Mouse (Mus musculus) Muller cell, postnatal 12 days (primary cell): Measurements from ENCODE around the gene Slc22a13.
"Not testable (repeated sequence)": the region's sequence is repeated elsewhere in the genome, so short reads cannot be mapped to it uniquely, and the experiment has no call there.

Experiments
- DNase-seq: peaks from one replicate; pipeline ENCODE4 v3.0.0-alpha.2; 2015; ENCODE audit errors: inconsistent ontology term

The Slc22a13 gene

GRCm38 (mm10) chr9:119208998-119209397 is at the start of gene Slc22a13:
TSS of gene Slc22a13 (minus strand) at chr9:119209098.
- no peak for DNase-seq

DNA sequence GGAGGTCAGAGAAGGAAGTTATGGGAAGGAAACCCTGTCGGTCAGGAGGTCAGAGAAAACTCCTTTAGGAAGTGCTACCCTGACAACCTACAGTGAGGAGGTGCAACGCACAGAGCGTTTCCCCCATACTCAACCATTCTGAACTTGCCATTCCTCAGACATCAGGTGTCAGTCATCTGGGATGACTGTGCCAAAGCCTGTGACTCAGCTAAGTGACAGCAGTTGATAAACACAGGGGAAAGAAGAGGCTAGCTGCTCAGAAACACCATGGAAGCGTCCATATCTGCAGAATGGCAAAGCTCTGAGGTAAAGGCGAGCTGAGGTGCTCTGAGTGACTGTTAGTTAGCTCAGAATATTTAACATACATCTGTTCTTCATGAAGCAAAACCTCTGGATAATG is 49.2 kb upstream of the Slc22a13 start:
- no peak for DNase-seq

- no peak for DNase-seq
Measured at GRCm38 (mm10) chr9:119256161-119256560, 47.3 kb upstream of the Slc22a13 start.

DNA sequence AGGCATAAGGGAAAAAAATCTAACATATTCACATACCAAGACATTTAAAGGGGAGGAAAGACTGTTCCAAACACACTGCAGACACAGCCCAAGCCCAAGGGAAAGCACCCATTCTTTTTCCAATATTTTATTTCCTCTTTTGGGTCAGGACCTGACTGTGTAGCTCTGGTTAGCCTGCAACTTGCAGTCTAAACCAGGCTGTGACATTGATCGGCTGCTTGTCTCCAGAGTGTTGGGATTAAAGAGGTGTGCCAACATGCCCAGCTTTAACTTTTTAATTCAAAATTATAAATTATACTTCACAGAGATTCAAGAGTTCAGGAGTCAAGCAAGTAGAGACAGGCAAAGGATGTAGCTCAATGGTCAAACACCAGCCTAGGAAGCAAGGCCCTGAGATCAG is 46.2 kb upstream of the Slc22a13 start:
- no peak for DNase-seq

- DNase-seq: no peak
Measured at GRCm38 (mm10) chr9:119254187-119254586, 45.3 kb upstream of the Slc22a13 start.

GRCm38 (mm10) chr9:119247996-119248395 is 39.1 kb upstream of the Slc22a13 start:
- no peak for DNase-seq

- DNase-seq: no peak
Measured at GRCm38 (mm10) chr9:119246826-119247225, 37.9 kb upstream of the Slc22a13 start.

DNA sequence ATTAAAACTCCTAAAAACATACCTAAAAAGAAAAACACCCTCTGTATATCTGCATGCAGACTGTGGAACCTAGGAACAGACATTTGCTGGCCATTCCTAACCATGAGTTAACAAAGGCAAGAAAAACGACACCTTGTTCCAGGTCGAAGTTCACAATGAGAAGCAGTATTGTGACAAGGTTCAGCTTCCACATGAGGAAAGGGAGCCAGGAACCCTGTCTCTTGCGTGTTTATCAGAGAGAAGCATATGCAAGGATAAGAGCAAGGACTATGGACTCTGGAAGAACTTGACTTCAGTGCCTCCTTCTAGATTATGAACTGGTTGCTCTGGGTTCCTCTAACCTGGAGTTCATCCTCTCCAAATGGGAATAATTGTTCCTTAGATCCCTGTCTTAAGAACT is 35.1 kb upstream of the Slc22a13 start:
- no peak for DNase-seq

DNA sequence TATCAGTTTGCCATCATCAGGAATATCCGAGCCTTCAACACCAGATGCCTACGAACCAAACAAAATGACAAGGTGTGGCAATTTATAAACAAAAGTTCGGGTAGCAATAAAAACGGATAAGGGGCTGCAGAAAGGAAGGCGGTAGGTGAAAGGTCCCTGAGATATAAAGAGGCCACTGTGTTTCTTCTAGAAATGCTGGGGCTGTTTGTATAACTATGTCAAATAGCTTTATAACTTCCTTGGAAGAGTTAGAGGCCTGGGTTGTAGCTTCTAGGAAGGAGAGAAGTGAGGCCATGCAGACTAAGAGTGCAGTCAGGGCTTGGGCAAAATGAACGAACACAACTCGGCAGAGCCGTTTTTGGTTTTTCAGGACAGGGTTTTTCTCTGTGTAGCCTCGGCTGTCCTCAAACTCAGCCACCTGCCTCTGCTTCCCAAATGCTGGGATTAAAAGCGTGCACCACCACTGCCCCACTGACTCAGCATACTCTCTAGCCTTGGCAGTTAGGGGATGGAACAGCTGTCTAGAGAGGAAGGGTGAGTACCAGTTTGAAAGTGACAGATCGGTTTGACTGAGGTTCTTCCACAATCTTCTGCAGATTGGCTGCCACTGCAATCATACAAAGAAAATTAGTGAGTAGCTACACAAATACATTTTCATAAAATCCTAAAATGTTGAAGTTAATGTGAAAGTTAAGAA is 32.4 kb upstream of the Slc22a13 start:
- DNase-seq: no peak

GRCm38 (mm10) chr9:119240286-119240997 is 31.5 kb upstream of the Slc22a13 start:
- no peak for DNase-seq

DNA sequence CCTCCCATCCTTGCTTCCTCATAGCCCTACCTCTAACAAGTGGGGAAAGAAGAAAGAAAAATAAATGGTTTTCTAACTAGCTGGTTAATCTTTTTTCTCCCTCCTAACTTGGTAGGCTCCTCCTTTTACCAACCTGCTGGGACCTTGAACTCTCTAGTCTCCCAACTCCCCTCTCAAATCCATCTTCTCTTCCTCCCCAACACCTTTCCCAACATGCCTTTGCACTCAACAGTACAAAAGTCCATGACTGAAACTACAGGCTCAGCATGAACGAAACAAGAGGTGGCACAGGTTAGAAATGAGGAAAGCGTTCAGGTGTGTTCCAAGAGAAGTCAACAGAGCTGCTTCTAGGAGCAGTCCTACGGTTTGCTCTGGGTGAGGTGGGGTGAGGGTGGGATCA is 30.4 kb upstream of the Slc22a13 start:
- DNase-seq: no peak

GRCm38 (mm10) chr9:119238796-119239195 is 29.9 kb upstream of the Slc22a13 start:
- no peak for DNase-seq

DNA sequence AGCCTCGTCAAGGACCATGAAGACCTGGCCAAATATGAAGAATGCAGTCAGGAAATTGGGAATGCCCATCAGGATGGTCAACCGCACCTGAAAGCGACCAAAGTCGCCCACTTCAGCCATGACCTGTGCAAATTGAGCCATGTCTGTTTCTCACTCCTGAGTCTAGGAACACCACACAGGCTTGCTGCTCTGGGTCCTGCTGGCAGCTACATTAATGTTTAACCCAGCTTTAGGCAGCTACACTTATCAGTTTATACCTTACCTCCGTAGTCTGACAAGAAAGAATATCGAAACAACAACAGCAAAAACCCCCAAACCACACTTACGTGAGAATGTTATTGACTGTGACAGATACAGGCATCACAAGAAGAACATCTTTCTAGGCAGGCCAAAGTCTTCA is 22.7 kb upstream of the Slc22a13 start:
- no peak for DNase-seq

DNA sequence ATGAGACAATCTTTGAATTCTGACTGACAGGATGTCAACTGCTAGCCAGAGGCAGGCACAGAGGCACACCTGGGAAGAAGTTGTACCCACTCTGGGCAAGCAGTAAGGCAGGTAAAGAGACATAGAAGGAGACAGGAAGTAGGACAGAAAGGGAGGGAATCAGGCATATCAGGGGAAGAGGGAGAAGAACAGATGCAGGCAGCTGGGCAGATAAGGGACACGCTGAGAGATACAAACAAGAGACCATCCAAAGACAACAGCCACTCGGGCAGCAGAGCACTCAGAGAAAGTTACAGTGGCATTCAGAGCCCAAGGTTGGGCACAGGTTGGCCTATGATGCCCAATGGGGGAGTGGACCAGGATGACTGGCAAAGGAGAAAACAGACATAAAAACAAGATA is 21.9 kb upstream of the Slc22a13 start:
- no peak for DNase-seq

- no peak for DNase-seq
Measured at GRCm38 (mm10) chr9:119220249-119220648, 11.4 kb upstream of the Slc22a13 start.

DNA sequence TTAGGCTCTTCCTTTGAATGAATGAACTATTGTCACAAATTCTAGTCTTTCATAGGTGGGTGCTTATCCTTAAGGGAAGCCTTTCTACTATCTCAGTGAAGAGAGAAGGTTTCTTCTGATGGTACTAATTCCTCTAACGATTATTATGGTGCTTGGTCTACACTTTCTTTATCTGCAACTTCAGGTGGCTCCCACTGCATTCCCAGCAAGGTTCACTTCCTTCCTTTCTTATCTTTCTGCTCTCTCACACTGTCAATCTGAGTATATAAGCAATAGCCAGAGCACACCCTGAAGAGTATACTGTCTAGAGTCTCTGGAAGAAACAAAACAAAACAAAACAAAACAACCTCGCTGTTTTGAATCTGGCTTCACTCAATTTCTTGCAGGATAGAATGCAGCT is 10.8 kb upstream of the Slc22a13 start:
- DNase-seq: no peak

DNA sequence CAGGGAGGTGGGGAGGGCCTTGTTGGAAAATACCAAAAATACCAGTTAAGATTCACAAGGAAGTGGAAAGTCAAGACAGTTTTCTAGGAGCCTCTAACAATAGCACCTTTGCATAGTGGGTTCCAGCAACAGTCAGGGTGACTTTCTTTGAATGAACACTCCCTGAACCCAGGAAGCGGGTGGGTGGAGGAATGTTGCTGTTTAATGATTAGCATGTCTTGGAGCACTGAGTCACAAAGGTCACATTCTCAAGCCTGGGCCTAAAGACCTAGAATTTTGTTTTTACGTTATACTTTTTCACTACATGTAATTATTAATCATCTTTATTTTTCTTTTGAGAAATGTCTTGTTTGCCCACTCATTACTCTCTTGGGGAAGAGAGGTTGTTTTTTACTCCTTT is 6.4 kb upstream of the Slc22a13 start:
- DNase-seq: not testable (repeated sequence)

GRCm38 (mm10) chr9:119214601-119215000 is 5.7 kb upstream of the Slc22a13 start:
- DNase-seq: no peak

- no peak for DNase-seq
Measured at GRCm38 (mm10) chr9:119212996-119213395, 4.1 kb upstream of the Slc22a13 start.

DNA sequence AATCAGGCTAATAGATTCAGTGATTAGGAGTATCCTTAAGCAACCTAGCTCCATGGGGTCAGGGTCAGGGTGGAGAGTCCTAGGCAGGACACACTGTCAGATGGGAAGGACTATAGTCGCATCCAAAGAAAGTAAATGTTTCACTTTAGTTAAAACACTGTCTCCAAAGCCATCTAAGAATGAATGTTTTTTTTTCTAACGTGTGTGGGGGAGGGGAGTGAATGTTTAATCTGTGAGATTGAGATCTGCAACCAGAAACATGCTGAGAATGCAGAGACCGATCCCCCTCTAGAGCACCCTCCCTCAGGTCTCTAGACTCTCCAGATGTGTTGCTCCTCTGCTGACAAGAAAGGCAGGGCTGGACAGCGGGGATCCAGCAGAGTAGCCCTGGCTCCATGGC is 1.8 kb downstream of the Slc22a13 start:
- DNase-seq: no peak

DNA sequence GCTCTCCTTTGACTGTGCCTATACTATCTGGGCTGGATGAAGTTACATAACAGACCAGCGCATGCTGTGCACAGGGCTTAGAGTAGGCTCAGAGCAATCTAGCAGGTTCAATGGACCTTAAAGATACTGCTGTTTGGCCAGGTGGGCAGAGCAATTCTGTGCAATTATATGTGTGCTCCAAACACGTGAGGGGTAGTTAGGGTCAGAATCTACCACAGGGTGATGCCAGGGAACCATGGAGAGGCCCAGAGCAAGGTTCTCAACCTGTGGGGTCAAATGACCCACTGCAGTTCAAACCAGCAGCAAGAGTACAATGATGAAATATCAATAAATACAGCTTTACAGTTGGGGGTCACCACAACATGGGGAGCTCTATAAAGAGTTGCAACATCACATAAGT is 2.2 kb downstream of the Slc22a13 start:
- DNase-seq: no peak

DNA sequence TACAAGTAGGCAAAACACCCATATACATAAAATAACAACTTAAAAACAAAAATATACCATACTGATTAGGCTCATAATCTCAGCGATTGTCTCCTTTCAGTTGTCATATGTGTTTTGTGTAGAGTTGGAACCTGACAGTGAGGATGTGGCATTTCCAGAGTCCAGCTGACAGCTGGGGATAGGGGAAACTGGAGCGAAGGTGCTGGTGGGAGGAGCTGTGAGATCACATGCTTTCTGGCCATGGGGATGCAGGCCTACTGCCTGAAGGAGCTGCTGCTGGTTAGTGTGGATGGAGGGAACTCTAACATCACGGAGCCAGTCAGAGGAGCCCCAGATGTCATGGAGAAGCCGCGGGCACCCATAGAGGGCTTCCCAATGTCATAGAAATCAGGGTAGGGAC is 3.1 kb downstream of the Slc22a13 start:
- DNase-seq: no peak

DNA sequence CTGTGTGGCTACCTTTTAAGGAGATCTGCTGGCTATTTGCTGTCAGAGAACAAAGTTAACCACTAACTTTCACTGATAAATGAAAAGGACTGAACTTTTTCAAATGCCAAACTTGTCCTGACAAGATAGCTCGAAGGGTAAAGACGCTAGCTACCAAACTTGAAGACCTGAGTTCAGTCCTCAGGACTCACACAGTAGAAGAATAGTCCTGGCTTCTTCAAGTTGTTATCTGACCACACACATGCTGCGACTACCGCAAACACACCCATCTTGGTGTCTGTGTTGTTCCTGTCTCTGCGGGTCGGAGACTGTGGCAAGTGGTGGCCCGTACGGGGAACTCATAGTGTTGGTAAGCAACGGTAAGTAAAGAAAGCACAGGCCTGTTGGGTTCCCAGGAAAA is 5.3 kb downstream of the Slc22a13 start:
- no peak for DNase-seq

DNA sequence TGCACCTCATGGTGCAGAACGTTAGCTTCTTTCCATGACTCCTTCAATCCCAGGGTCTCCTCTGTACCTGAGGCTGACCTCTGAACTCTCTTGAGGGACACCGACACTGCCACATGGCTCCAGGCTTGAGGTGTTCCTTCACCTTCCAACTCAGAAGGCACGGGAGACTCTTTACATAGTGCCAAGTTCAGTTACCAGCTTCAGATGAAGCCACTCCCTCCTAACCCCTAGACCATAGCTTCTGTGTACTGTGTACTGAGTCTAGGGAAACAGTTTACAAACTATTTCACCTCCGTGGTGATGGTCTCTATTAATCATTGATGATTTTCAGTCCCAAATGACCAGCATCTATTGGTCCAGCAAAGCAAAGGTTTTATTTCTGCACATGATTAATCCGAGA is 7.2 kb downstream of the Slc22a13 start:
- DNase-seq: no peak
